ENCODE assay signal across 8 mouse cellular contexts in the genomic region with DNA sequence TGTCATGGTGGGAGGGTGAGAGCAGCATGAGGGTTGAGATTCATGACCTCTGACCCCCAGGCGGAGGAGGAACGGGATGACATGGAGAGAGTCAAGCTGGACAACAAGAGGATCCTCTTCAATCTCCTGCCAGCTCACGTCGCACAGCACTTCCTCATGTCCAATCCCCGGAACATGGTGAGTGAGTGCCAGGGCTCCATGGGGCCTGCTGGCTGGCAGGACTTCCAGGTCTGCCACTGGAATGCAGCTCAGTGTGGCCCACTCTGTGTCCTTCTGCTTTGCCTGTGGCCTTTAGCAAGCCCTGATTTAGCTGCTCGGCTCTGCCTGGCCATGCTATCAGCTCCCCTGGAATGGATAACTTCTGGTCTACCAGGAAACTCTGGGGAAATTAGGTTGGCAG. TPM values are rescaled to one million over a fixed set of nuclear protein-coding genes. Genes with fewer than 3 reads are reported as not detected.
DNase-seq lines count a peak whose midpoint lies in the region; ATAC-seq lines count a peak whose summit lies in the region.
"Had no signal": no experiment of that assay in that cellular context is flagged by ENCODE, and none has a peak within 500 bp of the region (broad histone marks: within the 10 kb centered on the region; RNA-seq: fewer than 3 reads in every experiment).

No protein-coding gene starts in this region.

- WGBS in kidney, embryonic 16.5 days, result 54% methylated on average over 6 of the region's 6 CpGs
- 66% methylated on average over 6 of the region's 6 CpGs for WGBS in midbrain, embryonic 11.5 days

- H3K36me3 ChIP-seq in kidney, embryonic 16.5 days (ENCODE audit: insufficient read depth, low read length), result no peaks in the 10 kb centered on the region
- H3K36me3 ChIP-seq in midbrain, embryonic 11.5 days (ENCODE audit: control insufficient read depth, insufficient read depth, low read length), result no peaks in the 10 kb centered on the region

- H3K4me3 ChIP-seq in kidney, embryonic 16.5 days (ENCODE audit: low read length), result no peak overlapping the region
- H3K4me3 ChIP-seq in midbrain, embryonic 11.5 days (ENCODE audit: low read depth, low read length), result no peak overlapping the region

- peaks cover 14% of the 10 kb centered on the region for H3K4me1 ChIP-seq in kidney, embryonic 16.5 days (ENCODE audit: insufficient read depth, low read length)
- H3K4me1 ChIP-seq in midbrain, embryonic 11.5 days (ENCODE audit: control insufficient read depth, insufficient read depth, low read length), result peaks cover 10% of the 10 kb centered on the region

- peak overlapping the region; percentile 71 for H3K27ac ChIP-seq in kidney, embryonic 16.5 days (ENCODE audit: low read length)
- H3K27ac ChIP-seq in midbrain, embryonic 11.5 days (ENCODE audit: low read depth, low read length), result no peak overlapping the region

- no peaks in the 10 kb centered on the region for H3K9me3 ChIP-seq in kidney, embryonic 16.5 days (ENCODE audit: low read length)
- no peaks in the 10 kb centered on the region for H3K9me3 ChIP-seq in midbrain, embryonic 11.5 days (ENCODE audit: control insufficient read depth, low read length)

- no peak overlapping the region for H3K9ac ChIP-seq in kidney, embryonic 16.5 days (replicated peaks; ENCODE audit: low read length)
- no peak overlapping the region for H3K9ac ChIP-seq in midbrain, embryonic 11.5 days (ENCODE audit: low read length)

- H3K27me3 ChIP-seq in kidney, embryonic 16.5 days (ENCODE audit: insufficient read depth, low read length), result no peaks in the 10 kb centered on the region
- no peaks in the 10 kb centered on the region for H3K27me3 ChIP-seq in midbrain, embryonic 11.5 days (ENCODE audit: control insufficient read depth, insufficient read depth, low read length)

- no peak for ATAC-seq in kidney, embryonic 16.5 days (ENCODE audit: low FRiP score, low TSS enrichment)
- ATAC-seq in midbrain, embryonic 11.5 days (ENCODE audit: low FRiP score), result peak; percentile 6; the same call in 1 of the 2 replicates

- H3K4me2 ChIP-seq in kidney, embryonic 16.5 days (replicated peaks; ENCODE audit: low read depth, low read length), result no peak overlapping the region
- H3K4me2 ChIP-seq in midbrain, embryonic 11.5 days, result no peak overlapping the region

- DNase-seq in kidney, adult 8-10 months, result no peak
- peak; percentile 74 for DNase-seq in cerebellum, adult 11-12 months
- DNase-seq in cerebellum, postnatal 25 days, result peak; percentile 65 to 76
- no peak for DNase-seq in midbrain, embryonic 11.5 days (ENCODE audit: low spot score, missing footprints)
- no peak for DNase-seq in spleen, adult 18-20 months
- DNase-seq in left cerebral cortex, adult 11 months (ENCODE audit: low spot score), result no peak

RNA-seq across cellular contexts. Expression of a gene that starts 28.2 kb away (rescaled TPM):
- 0.16 TPM in 1 of 2 replicates, not detected in the other for polyA plus RNA-seq in kidney, embryonic 16.5 days (2015; fragmentation: Nextera tagmentation; extraction: Ambion mirVana)
- polyA plus RNA-seq in midbrain, embryonic 11.5 days (2014; fragmentation: Nextera tagmentation; extraction: Ambion mirVana), result not detected in 2 replicates
- polyA plus RNA-seq: forebrain, embryonic 11.5 days had no signal

RNA-seq across cellular contexts. Expression of a gene that starts 37.4 kb away (rescaled TPM):
- 7.1 and 9.3 TPM in 2 replicates for polyA plus RNA-seq in kidney, embryonic 16.5 days (2015; fragmentation: Nextera tagmentation; extraction: Ambion mirVana)
- polyA plus RNA-seq in midbrain, embryonic 11.5 days (2014; fragmentation: Nextera tagmentation; extraction: Ambion mirVana), result 0.10 and 0.14 TPM in 2 replicates

RNA-seq across cellular contexts. Expression of a gene that starts 53.6 kb away (rescaled TPM):
- polyA plus RNA-seq in kidney, embryonic 16.5 days (2015; fragmentation: Nextera tagmentation; extraction: Ambion mirVana), result 85.9 and 97.3 TPM in 2 replicates
- polyA plus RNA-seq in midbrain, embryonic 11.5 days (2014; fragmentation: Nextera tagmentation; extraction: Ambion mirVana), result 6.2 and 8.2 TPM in 2 replicates

Comparison
In these comparisons a context has a peak if more than half of its experiments do, and no peak if none do; other contexts are left out.
1. DNase-seq: peak in cerebellum, adult 11-12 months (single experiment) and cerebellum, postnatal 25 days (2 of 2); none in kidney, adult 8-10 months (0 of 2), midbrain, embryonic 11.5 days (single experiment), spleen, adult 18-20 months (0 of 2) and left cerebral cortex, adult 11 months (single experiment).